Mouse (Mus musculus): ENCODE data around the gene Tcerg1l.

DNA sequence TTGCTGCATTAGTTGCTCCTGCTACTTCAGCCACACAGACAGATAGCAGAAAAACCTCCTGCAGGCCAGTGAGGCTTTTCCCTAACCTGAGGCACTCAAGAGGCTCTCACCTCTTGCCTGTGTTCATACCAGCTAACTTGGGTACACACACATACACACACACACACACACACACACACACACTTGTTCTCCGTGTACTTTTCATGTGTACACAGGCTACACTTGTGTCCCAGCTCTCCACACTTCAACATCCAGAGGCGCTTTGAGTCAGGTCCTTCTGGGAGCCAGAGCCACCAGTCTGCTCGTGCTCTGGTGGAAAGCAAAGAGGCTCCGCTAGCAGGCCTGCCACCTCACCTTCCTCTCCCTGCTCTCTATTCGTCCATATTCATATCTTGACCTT, 24.0 kb downstream of the Tcerg1l start:
- TF ChIP-seq POLR2A (IDR thresholded peaks at IDR 0.05; ENCODE audit: borderline replicate concordance, insufficient read depth, low read length) (no peak), CTCF (IDR thresholded peaks at IDR 0.05; ENCODE audit: borderline replicate concordance, insufficient read depth, low read depth, low read length) (no peak)
